In the genomic region with DNA sequence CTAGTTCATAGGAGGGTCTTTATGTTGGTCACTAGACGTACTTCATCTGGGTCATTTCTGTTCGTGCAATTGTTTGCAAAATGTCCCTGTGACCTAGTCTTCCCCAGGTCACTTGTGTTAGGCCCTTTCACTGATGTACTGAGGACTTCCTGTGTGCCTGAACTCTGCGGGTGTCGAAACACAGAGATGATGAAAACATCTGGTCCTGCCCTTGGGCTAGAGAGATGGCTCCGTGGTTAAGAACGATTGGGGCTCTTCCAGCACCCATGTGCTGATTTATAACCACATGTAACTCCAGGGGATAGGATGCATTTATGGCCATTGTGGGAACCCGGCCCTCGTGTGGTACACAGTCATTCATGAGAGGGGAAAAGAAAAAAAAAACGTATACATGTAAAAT, we compare ENCODE assay signal across 20 mouse cellular contexts.
DNase-seq lines count a peak whose midpoint lies in the region; TF ChIP-seq lines count a peak whose summit lies in the region.
"Had no signal": no experiment of that assay in that cellular context is flagged by ENCODE, and none has a peak within 500 bp of the region (broad histone marks: within the 10 kb centered on the region; RNA-seq: fewer than 3 reads in every experiment).

No protein-coding gene starts in this region.

- no peak for TF ChIP-seq CTCF in gastrocnemius, adult 2 months (IDR thresholded peaks at IDR 0.05)

- H3K4me3 ChIP-seq in gastrocnemius, adult 2 months = no peak overlapping the region
- H3K4me3 ChIP-seq: embryonic facial prominence, embryonic 15.5 days; erythroblast, embryonic 14.5 days; forebrain, embryonic 15.5 days; heart, embryonic 10.5 days; hindbrain, embryonic 12.5 days had no signal

- intact Hi-C loops in gastrocnemius, adult 2 months (cut with DNase I) = no loop called here
- intact Hi-C loops in gastrocnemius, postnatal 14 days (cut with DNase I; ENCODE audit: low total_unique reads) = no loop called here

- H3K27ac ChIP-seq in gastrocnemius, adult 2 months = peak overlapping the region; percentile 35; the same call in 1 of the 2 replicates
- H3K27ac ChIP-seq: embryonic facial prominence, embryonic 15.5 days; forebrain, embryonic 15.5 days; hindbrain, embryonic 12.5 days; hindbrain, postnatal 0 days had no signal

- DNase-seq in gastrocnemius, adult 2 months = no peak
- no peak for DNase-seq in gastrocnemius, postnatal 14 days
- DNase-seq in 3T3-L1 (ENCODE audit: low read depth, low spot score) = peak; percentile 81
- DNase-seq in gonadal fat pad, adult 2 months (ENCODE audit: low read depth) = peak; percentile 81
- DNase-seq in kidney, adult 8-10 months = no peak
- no peak for DNase-seq in frontal cortex, postnatal 25 days (ENCODE audit: low spot score in 2 of 2)
- no peak for DNase-seq in cerebellum, adult 18-20 months
- DNase-seq: adrenal gland, postnatal 14 days; cerebellum, adult 11-12 months; cerebellum, adult 9-11 months; cerebellum, postnatal 36 days; embryo, embryonic 11 days; heart, postnatal 10 days; heart, postnatal 4 days had no signal

Comparison
In these comparisons a context has a peak if more than half of its experiments do, and no peak if none do; other contexts are left out.
1. DNase-seq: peak in 3T3-L1 (single experiment) and gonadal fat pad, adult 2 months (single experiment); none in gastrocnemius, adult 2 months (single experiment), gastrocnemius, postnatal 14 days (single experiment), kidney, adult 8-10 months (0 of 2), frontal cortex, postnatal 25 days (0 of 2) and cerebellum, adult 18-20 months (0 of 2).